Mouse (Mus musculus) heart, adult 8-10 months (tissue): Measurements from ENCODE around the gene Btbd9. TPM values are rescaled to one million over a fixed set of nuclear protein-coding genes. Genes with fewer than 3 reads are reported as not detected.
"Not testable (repeated sequence)": the region's sequence is repeated elsewhere in the genome, so short reads cannot be mapped to it uniquely, and the experiment has no call there.

Experiments used
- DNase-seq: peaks from one replicate; pipeline ENCODE4 v3.0.0; 2022; ENCODE audit warnings: low spot score
- total RNA-seq, 4 experiments: library from RNA; stranded (reverse); gene quantifications; 2 replicates each; pipeline ENCODE4 v1.2.4; 2022

Gene Btbd9
- total RNA-seq, 4 experiments from 2014 or later: 20.4 to 24.3 (median 22.5) TPM

DNA sequence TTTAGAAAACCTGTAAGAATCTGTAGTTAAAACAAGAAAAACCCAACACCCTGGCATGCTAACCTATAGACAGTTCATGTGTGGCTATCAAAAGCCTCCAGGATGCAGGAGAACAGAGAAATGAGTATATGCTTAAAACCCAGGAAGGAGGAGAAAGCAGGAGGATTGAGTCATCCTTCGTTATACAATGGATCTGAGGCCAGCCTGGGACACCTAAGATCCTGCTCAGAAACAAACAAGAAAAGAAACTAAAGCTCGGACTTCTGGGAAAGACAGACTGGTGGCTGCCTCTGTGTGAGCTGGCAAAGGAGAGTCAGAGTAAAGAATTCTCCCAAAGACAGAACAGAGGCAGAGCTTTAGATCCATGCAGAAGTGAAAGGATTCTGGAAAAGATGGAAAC is 17.7 kb downstream of the Btbd9 start:
- DNase-seq: no peak

DNA sequence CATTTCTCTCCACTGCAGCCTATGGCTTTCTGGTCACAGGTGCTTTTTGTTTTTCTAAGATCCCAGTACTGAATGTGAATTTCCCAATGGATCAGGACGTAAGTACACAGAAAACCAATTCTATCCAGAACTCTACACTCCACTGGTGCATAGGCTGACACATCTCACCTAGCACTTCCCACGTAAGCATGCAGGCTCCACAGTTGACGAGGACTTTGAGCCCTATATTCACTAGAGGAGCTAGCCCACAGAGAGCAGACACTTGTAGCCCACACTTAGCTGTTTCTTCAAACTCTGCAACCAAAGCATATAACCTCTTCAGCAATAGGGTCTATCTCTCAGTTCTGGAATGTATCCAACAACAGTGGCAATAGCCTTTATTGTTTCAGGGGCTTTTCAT is 19.8 kb downstream of the Btbd9 start:
- DNase-seq: no peak

DNA sequence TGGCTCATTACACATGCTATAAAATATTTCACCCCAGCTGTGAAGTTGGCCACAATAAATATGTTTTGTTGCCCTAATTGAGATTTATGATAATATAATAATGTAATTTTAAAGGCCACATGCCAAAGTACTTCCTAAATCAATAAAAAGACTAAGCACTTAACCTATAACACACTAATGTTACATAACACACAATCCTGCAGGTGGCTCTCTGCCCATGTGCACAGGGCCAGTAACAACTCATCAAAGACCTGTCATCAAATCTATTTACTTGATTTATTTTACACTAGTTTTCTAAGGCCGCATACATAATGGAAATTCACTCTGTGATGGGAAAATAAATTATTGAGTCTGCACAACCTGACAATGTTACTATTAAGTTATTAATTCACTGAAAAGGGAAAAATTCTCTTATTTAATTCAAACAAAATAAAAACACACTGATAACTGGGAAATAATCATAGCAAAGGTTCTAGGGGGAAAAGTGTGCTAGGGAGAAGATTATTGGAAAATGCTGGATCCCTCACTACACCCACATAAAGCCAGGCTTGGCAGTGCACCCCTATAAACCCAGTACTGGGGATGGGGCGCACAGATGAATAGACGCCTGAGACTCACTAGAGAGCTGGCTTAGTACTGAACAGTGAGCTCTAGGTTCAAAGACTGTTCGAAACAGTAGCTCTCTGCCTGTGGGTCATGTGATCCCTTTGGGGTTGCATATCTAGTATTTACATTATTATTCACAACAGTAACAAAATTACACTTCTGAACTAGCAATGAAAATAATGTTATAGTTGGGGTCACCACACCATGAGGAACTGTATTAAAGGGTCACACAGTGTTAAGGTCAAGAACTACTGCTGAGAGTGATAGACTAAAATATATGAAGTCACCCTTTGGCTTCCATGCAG is 23.0 kb downstream of the Btbd9 start:
- DNase-seq: no peak

DNA sequence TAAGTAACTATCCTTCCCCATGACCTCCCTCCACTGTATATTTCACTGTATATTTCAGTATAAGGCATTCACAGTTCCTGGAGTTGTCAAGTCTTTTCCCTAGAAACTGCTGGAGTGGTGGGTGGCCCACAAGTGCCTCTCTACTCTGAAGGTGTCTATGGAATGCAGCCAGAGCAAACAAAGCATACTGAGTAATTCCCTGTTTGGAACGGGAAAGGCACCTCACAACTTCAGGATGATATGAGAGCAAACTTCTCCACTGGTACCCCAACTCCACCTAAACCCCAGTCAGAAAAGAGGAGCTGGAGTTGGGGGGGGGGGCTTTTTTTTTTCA is 25.5 kb downstream of the Btbd9 start:
- DNase-seq: no peak

DNA sequence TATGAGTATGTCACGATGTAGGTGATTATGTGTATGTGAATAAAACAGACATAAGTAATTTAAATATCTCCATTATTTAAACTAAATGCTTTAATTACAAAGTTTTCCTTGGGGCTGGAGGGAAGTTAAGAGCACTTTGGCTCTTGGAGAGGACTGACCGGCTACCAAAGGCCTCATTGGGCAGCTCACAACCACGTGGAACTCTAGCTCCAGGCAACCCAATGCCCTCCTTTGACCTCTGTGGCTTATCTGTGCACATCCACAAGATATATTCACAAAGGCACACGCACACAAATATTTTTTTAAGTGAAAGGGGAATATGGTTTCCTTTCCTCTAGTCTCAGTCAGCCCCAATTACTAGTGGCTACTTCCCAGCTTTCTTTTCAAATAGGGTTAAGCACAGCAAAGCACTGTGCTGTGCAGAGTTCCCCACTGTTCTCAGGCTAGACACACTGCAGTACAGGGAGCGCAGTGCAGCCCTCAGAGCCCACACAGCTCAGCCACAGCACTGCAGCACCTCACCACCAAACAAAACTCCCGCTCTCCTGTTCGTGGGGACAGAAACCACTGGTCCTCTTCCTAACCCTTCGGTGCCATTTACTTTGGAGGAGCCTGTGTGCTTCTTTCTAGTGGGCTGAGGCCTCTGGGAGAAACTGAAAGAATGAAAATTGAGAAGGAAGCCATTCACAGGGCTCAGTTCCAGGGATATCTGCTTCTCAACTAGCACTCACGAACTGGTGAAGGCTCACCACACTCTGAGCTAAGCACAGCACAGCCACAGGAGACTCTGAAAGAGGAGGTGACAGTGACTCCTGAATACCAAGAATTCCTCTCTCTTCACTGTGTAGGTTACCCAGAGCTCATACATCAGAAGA is 26.2 kb downstream of the Btbd9 start:
- DNase-seq: no peak

GRCm38 (mm10) chr17:30539098-30539497 is 37.2 kb downstream of the Btbd9 start:
- DNase-seq: no peak

GRCm38 (mm10) chr17:30536651-30537050 is 39.6 kb downstream of the Btbd9 start:
- no peak for DNase-seq

- no peak for DNase-seq
Observed at GRCm38 (mm10) chr17:30533098-30533497, 43.2 kb downstream of the Btbd9 start.

- no peak for DNase-seq
Observed at GRCm38 (mm10) chr17:30530542-30530940, 45.7 kb downstream of the Btbd9 start.

DNA sequence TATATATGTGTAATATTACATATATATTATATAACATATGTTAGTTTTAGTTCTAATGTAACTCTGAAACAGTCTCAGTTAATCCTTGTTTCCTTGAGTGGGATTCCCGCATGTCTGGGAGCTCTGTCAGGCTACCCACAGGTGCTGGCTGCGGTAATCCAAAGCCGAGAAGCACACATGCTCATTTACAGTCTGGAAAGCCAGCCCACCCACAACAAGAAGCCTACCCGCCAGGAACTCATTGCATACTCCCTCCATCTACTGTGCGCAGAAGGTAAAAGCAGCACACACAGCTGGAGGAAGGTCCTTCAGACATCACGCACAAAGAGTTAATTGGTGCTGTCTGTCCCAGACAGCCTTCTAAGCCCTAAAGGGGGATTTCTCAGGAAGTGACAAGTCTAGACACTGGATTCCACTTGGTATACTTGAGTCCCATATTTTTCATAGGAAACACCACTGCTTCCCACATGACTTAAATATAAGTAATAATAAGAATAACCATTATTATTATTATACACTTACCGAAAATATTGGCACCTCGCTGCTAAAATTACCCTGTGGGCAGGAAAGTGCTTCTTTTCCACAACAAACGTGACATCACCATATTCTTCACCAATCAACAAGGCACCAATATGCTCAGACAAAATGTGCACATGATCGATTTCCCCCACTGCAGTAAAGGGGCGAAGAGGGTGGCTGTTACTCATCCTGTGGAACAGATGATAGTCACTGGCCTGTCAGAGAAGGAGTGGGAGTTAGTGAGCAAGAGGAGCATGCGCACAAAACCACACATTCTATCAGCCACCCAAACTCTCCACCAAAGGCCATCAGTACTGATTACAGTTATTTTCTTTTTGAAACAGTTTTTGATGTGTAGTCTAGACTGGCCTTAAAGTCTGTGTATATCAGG is 46.4 kb downstream of the Btbd9 start:
- DNase-seq: no peak

- no peak for DNase-seq
Observed at GRCm38 (mm10) chr17:30525405-30526295, 50.6 kb downstream of the Btbd9 start.

DNA sequence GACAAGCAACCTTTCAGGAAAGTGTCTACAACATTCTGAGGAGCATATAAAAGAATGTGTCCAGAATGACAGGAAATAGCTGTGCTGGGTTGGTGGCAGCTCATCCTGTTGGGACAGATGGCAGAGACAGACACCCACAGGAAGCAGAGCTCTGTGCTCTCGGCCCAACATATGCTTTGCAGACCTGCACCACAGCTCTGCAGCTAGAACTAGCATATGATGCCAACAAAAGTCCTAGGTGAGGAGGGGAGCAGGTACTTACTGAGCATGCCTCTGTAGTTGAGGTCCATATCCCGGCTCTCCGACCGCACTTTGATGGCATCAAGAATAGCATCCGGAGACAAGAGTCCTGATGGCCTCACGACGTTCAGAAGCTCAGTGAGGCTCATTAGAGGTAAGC is 51.8 kb downstream of the Btbd9 start:
- DNase-seq: no peak

GRCm38 (mm10) chr17:30523783-30524182 is 52.5 kb downstream of the Btbd9 start:
- no peak for DNase-seq

GRCm38 (mm10) chr17:30522406-30523078 is 53.7 kb downstream of the Btbd9 start:
- DNase-seq: no peak

- DNase-seq: not testable (repeated sequence)
Observed at GRCm38 (mm10) chr17:30519172-30519512, 57.1 kb downstream of the Btbd9 start.

GRCm38 (mm10) chr17:30518431-30519171 is 57.7 kb downstream of the Btbd9 start:
- DNase-seq: no peak

DNA sequence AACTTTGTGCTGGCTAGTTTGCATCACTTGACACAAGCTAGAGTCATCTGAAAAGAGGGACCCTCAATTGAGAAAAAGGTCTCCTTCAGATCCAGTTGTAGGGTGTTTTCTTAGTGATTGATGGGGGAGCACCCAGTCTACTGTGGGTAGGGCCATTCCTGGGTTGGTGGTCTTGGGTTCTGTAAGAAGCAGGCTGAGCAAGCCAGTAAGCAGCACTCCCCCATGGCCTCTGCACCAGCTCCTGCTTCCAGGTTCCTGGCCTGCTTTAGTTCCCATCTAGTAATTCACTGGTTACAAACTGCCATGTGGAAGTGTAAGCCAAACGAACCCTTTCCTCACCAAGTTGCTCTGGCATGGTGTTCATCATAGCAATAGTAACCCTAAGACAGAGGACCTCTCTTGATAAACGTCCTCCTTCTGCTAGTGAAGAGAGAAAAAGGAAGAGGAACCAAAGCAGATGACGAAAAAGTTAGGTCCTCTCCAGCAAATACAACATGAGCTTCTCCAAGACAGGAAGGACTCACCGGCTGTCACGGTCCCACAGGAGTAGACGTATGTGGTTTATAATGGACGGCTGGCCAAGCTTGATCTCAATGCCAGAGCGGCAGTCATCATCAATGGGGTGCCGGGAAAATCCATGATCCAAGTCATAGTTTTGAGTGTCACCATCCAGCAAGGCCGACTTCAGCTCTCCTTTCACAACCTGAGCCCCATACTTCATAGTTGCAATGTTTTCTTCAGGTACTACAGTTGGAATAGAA is 59.5 kb downstream of the Btbd9 start:
- DNase-seq: no peak

GRCm38 (mm10) chr17:30515401-30515800 is 60.9 kb downstream of the Btbd9 start:
- no peak for DNase-seq

GRCm38 (mm10) chr17:30513034-30513433 is 63.3 kb downstream of the Btbd9 start:
- no peak for DNase-seq
